Mouse (Mus musculus) ES-Bruce4 (cell line): ENCODE data around the gene Prdm16. TPM values are rescaled to one million over a fixed set of nuclear protein-coding genes. Genes with fewer than 3 reads are reported as not detected.

Experiments
- H3K27ac ChIP-seq: 2 replicates; pipeline ENCODE4 v1.5.1; 2012; ENCODE audit warnings: low read length, inconsistent platforms; ENCODE audit not compliant: insufficient read depth
- H3K27me3 ChIP-seq: 2 replicates; pipeline ENCODE4 v1.6.1; 2012; ENCODE audit warnings: mild to moderate bottlenecking, low read length, inconsistent platforms; ENCODE audit not compliant: control insufficient read depth, poor library complexity, insufficient read depth, severe bottlenecking
- H3K36me3 ChIP-seq: 2 replicates; pipeline ENCODE4 v1.6.1; 2012; ENCODE audit warnings: inconsistent platforms, mild to moderate bottlenecking, low read length, moderate library complexity; ENCODE audit not compliant: control insufficient read depth, poor library complexity, insufficient read depth, severe bottlenecking
- H3K4me1 ChIP-seq: one replicate; pipeline ENCODE4 v1.8.1; 2011; ENCODE audit warnings: low read length; ENCODE audit not compliant: control insufficient read depth, insufficient read depth
- H3K4me3 ChIP-seq: 2 replicates; pipeline ENCODE4 v1.5.1; 2011; ENCODE audit warnings: low read depth, mild to moderate bottlenecking, low read length
- H3K9ac ChIP-seq: 2 replicates; pipeline ENCODE4 v1.6.1; 2012; ENCODE audit warnings: low read depth, mild to moderate bottlenecking, inconsistent platforms; ENCODE audit not compliant: poor library complexity, severe bottlenecking
- H3K9me3 ChIP-seq: replicated peaks from 2 replicates; pipeline ENCODE4 v1.6.1; 2012; ENCODE audit warnings: mild to moderate bottlenecking, low read length, inconsistent platforms; ENCODE audit not compliant: control insufficient read depth, poor library complexity, insufficient read depth, severe bottlenecking
- CTCF ChIP-seq: IDR thresholded peaks from one replicate; pipeline ENCODE4 v1.8.1; 2011; ENCODE audit warnings: low read depth, low read length
- EP300 ChIP-seq: IDR thresholded peaks from 2 replicates; pipeline ENCODE4 v1.6.1; 2011; ENCODE audit warnings: low read depth, low read length; ENCODE audit not compliant: insufficient read depth
- POLR2A ChIP-seq: IDR thresholded peaks from one replicate; pipeline ENCODE4 v1.8.1; 2011; ENCODE audit warnings: low read length; ENCODE audit not compliant: insufficient read depth
- polyA plus RNA-seq: library from polyadenylated mRNA; stranded (reverse); fragments of >200 nt; gene quantifications from 2 replicates; pipeline ENCODE4 v1.2.4, GENCODE M21; 2011; ENCODE audit warnings: low read depth; ENCODE audit not compliant: missing spikeins, insufficient read depth, insufficient read length

Gene Prdm16
- polyA plus RNA-seq, 1 experiment: 3.1 TPM

DNA sequence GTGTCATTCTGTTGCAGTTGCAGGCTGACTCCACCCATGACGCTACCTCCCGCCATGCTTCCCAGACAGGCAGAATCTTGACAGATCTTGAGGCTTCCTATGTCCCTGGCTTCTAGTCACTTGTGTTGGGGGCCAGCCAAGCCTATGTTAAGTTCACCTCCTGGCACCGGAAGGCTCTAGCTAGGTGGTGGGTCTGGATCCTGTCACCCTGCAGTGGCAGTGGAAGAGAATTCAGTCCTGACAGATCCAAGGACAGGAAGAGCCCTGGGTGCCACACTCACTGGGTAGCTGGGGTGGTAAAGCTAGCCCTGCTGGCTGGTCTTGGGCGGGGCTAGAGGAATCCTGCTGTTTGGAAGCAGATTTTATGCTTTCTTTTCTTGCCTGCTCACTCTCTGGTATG is 311.3 kb downstream of the Prdm16 start:
- no peak overlapping the region for H3K27ac ChIP-seq

GRCm38 (mm10) chr4:154313622-154313967 is 323.1 kb downstream of the Prdm16 start:
- Histone ChIP-seq H3K9ac (no peak overlapping the region), H3K27me3 (no peaks in the 10 kb centered on the region), H3K9me3 (no peaks in the 10 kb centered on the region), H3K36me3 (no peaks in the 10 kb centered on the region), H3K4me1 (no peaks in the 10 kb centered on the region), H3K27ac (no peak overlapping the region), H3K4me3 (no peak overlapping the region)
- no peak for TF ChIP-seq CTCF
- no peak for TF ChIP-seq EP300
- no peak for TF ChIP-seq POLR2A

More for the DNA sequence above, 311.3 kb downstream of the Prdm16 start:
- Histone ChIP-seq H3K4me3 (no peak overlapping the region), H3K4me1 (peaks cover 1% of the 10 kb centered on the region), H3K9me3 (no peaks in the 10 kb centered on the region), H3K27me3 (no peaks in the 10 kb centered on the region), H3K36me3 (no peaks in the 10 kb centered on the region), H3K9ac (no peak overlapping the region)
- TF ChIP-seq POLR2A (no peak), CTCF (no peak), EP300 (no peak)

DNA sequence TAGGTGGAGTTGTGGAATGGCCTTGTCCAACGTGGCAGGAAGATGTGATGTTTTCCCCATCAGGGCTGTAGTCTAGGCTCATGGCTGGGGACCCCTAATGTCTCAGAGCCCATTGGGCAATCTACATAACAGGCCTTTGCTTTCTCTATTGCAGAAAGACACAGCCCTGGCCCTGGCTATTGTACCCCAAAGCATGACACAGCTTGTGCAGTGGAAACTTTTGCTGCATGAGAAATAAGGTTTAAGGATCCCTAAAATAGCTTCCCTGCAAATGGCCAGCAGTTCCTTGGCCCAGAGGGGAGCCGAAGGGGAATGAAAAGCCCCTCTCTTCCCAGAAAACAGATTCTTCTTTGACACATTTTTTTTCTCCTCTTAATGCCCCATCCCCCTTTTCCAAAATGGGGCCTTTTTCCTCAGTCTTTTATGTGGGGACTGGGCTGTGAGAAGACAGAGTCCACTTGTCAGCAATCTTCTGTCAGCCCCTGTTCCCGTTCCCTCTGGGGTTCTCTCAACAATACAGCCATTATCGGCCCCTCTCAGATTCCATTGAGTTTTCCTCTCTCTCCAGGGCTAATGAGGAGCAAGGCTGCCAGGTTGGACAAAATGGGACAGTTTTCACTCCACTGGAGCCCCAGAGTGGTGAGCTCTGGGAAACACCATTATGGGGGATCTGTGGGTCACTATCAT is 323.6 kb downstream of the Prdm16 start:
- no peaks in the 10 kb centered on the region for H3K9me3 ChIP-seq
- TF ChIP-seq POLR2A: no peak
- no peak for TF ChIP-seq EP300
- TF ChIP-seq CTCF: no peak
- H3K4me1 ChIP-seq: no peaks in the 10 kb centered on the region
- H3K4me3 ChIP-seq: no peak overlapping the region
- H3K9ac ChIP-seq: no peak overlapping the region
- H3K36me3 ChIP-seq: no peaks in the 10 kb centered on the region
- H3K27me3 ChIP-seq: no peaks in the 10 kb centered on the region
- no peak overlapping the region for H3K27ac ChIP-seq

DNA sequence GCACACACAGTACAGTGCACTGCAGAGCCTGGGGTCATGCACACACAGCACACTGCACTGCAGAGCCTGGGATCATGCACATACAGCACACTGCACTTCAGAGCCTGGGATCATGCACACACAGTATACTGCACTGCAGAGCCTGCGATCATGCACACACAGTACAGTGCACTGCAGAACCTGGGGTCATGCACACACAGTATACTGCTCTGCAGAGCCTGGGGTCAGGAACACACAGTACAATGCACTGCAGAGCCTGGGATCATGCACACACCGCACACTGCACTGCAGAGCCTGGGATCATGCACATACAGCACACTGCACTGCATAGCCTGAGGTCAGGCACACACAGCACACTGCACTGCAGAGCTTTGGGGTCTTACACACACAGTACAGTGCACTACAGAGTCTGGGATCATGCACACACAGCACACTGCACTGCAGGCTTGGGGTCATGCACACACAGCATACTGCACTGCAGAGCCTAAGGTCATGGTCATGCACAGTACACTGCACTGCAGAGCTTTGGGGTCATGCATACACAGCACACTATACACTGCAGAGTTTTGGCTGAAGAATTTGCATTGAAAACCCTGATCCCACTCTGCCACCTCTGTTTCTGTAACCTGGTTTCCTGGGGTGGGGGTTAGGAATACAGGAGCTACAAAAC is 324.4 kb downstream of the Prdm16 start:
- H3K4me1 ChIP-seq: no peaks in the 10 kb centered on the region
- no peak overlapping the region for H3K9ac ChIP-seq
- no peak overlapping the region for H3K27ac ChIP-seq
- no peaks in the 10 kb centered on the region for H3K9me3 ChIP-seq
- H3K4me3 ChIP-seq: no peak overlapping the region
- no peaks in the 10 kb centered on the region for H3K27me3 ChIP-seq
- TF ChIP-seq POLR2A: no peak
- TF ChIP-seq EP300: no peak
- TF ChIP-seq CTCF: no peak
- no peaks in the 10 kb centered on the region for H3K36me3 ChIP-seq

GRCm38 (mm10) chr4:154310576-154311262 is 326.0 kb downstream of the Prdm16 start:
- no peaks in the 10 kb centered on the region for H3K27me3 ChIP-seq
- no peaks in the 10 kb centered on the region for H3K9me3 ChIP-seq
- H3K4me3 ChIP-seq: no peak overlapping the region
- no peaks in the 10 kb centered on the region for H3K36me3 ChIP-seq
- H3K9ac ChIP-seq: no peak overlapping the region
- no peaks in the 10 kb centered on the region for H3K4me1 ChIP-seq
- no peak overlapping the region for H3K27ac ChIP-seq
- no peak for TF ChIP-seq EP300
- no peak for TF ChIP-seq CTCF
- no peak for TF ChIP-seq POLR2A

GRCm38 (mm10) chr4:154309131-154309530 is 327.5 kb downstream of the Prdm16 start:
- no peaks in the 10 kb centered on the region for H3K4me1 ChIP-seq
- H3K36me3 ChIP-seq: no peaks in the 10 kb centered on the region
- H3K27ac ChIP-seq: no peak overlapping the region
- H3K9ac ChIP-seq: no peak overlapping the region
- no peaks in the 10 kb centered on the region for H3K9me3 ChIP-seq
- H3K27me3 ChIP-seq: no peaks in the 10 kb centered on the region
- H3K4me3 ChIP-seq: no peak overlapping the region
- no peak for TF ChIP-seq POLR2A
- no peak for TF ChIP-seq EP300
- no peak for TF ChIP-seq CTCF
